Mouse (Mus musculus) layer of hippocampus, adult 18-20 months (tissue): ENCODE data around the gene Ccdc22. TPM values are rescaled to one million over a fixed set of nuclear protein-coding genes. Genes with fewer than 3 reads are reported as not detected.

Experiments
- DNase-seq, 2 experiments: peaks; one replicate each; pipeline ENCODE4 v3.0.0; 2022; ENCODE audit warnings: low spot score in 2 of 2
- long read RNA-seq: library from polyadenylated mRNA; stranded (forward); transcript quantifications from one replicate; pipeline ENCODE4 v2.0.0, GENCODE M21; 2021
- total RNA-seq, 2 experiments: library from RNA; stranded (reverse); gene quantifications; 2 replicates each; pipeline ENCODE4 v1.2.3; 2021

Gene Ccdc22
- 10 to 100 TPM; 23.7 to 24.5 TPM for total RNA-seq
- long read RNA-seq, transcript Ccdc22-201 (17 exons, 2,353 nt) = major isoform, 37 of 37 reads
- long read RNA-seq, partial matches to known transcripts = 0 of 37 reads
- long read RNA-seq, other reads (novel, unspliced or antisense) = 0 of 37 reads

DNA sequence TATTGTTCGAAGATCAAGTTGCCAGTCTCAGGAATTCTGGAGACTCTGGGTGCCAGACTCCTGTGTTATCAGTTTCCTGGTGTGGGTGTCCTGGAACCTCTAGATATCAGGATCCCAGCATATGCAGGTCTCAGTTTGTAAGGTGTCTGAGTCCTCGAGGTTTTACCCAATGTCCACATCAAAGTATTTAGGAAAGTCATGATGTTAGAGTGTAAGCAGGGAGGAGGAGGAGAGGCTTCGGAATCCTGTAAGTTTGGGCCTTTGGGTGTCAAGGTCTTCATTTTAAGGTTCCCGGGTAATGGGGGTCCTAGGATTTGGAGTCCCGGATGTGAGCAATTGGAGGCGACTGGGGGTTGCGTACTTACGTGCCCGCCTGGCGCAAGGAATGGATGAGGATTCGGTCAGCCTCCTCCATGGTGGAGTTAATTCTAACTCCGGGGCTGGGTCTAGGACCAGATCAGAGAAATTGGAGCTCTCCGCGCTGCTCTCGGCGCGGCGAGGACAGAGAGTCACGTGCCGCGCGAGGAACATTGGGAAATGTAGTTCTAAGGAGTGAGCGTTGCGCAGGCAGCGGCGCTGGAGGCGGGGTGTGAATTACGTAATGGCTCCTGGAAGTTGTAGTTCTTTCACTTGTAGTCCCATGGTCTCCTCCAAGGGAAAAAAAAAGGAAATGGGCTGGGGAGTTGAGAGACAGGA is at the start of gene Ccdc22:
Gene Ccdc22, minus strand, starts transcription at position 639 of the 696 bp plus-strand sequence.
- DNase-seq = peak; percentile 80 to 90

DNA sequence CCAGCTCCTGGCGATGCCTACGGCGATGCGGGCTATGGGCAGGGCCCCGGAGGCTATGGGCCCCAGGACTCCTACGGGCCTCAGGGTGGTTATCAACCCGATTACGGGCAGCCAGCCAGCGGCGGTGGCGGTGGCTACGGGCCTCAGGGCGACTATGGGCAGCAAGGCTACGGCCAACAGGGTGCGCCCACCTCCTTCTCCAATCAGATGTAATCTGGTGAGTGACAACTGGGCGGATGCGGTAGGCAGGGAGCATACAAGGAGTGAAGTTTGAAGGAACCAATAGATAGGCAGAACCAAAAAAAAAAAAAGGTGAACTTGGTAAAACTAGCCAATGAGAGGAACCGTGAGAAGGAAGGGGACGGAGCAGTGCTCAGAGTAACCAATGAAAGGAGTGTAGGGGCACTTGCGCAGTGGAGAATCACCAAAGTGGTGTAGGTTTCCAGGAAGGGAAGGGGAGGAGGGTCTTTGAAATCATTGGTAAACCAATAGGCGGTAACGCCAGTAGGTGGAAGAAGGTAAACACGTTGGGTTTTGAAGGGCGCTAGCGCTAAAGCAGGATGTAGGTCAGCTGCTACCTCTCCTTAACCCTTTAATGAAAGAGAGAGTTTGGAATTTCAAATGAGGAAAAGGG is 43.5 kb upstream of the Ccdc22 start:
- peak in 1 of 2 experiments; percentile 71 for DNase-seq

DNA sequence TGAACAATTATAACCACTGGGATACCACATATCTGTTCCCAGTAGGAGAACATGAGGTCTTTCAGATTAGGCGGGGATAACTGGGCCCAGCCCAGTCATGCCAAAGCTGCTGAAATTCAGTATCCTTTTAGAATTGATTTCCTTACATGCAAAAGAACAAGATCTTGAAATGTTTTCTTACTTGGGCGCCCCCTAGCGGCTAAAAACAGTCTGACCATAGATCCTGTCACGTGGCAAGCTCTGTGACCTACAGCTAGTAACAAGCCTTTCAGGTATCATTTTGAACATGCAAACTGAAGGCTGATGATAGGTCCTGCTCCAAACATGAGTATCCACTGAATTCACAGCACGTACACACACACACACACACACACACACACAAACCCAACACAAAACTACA is 40.0 kb upstream of the Ccdc22 start:
- DNase-seq = peak; percentile 48 to 87

GRCm38 (mm10) chrX:7640785-7641184 is 35.5 kb upstream of the Ccdc22 start:
- DNase-seq = no peak

GRCm38 (mm10) chrX:7639536-7640325 is 34.4 kb upstream of the Ccdc22 start:
- DNase-seq = peak in 1 of 2 experiments; percentile 49

DNA sequence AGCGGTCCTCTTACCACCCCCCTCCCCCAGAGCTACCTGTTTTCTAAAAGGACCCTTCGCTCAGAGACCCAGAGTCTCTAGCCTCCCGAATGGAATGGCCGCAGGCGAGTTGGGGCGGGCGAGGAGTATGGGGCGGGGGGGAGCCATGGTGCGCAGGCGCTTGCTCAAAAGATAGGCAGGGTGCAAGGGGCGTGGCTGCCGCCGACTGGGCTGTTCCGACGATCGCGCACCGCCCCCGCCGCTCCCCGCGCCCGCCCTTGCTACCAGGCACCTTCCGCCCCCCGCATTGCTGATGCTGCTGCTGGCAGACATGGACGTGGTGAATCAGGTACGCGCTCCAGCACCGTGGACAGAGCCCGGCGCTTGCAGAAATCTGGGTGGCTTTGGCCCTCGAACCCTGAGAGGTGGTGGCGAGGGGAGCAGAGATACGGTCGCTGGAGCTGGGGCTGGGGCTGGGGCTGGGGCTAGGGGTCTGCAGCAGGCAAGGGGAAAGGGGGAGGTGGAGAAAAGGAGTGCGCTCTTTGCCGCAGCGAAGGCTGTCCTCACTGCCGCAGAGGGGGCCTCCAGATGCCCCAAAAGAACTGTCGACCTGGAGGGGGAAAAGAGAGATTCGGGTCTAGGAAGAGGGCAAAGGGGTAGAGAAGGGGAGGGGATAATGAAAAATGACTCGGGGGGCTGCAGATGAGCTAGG is 33.2 kb upstream of the Ccdc22 start, which contains the start of gene Syp:
Gene Syp, plus strand, starts transcription at position 71 of the 691 bp plus-strand sequence.
- peak; percentile 78 to 92 for DNase-seq

DNA sequence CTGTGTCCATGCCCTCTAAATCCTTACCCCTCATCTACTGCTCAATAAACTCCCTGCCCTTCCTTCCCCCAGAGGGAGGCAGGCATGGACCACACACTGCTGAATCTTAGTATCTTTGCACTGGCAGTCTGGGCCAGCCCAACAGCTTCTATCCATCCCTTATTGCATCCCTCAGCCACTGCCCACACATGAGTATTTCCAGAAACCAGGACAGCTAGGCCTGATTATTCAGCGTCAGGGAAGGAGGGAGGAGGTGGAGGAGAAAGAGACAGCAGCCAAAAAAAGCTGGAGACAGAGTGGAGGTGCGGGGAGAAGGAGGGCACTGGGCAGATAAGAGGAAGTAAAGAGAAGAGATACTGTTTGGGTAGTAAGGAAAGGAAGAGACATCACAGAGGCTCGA is 29.8 kb upstream of the Ccdc22 start:
- peak in 1 of 2 experiments; percentile 28 for DNase-seq

DNA sequence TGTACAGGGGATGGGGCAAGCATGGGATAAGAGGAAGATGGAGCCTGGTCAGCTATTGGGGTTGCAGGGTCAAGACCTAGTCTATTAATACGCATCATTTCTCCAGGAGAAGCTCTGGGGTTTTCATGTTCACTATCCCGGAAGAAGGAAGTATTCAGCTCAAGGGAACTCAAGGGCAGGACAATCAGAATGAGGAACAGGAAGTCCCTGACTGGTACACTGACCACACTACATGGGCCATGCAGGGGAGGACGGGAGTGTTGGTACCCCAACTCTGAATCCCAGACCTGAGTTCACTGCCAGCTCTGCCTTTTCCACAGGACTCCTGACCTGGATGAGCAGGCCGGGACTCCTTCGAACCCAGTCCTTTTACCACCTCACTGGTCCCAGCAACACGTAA is 27.2 kb upstream of the Ccdc22 start:
- no peak for DNase-seq

DNA sequence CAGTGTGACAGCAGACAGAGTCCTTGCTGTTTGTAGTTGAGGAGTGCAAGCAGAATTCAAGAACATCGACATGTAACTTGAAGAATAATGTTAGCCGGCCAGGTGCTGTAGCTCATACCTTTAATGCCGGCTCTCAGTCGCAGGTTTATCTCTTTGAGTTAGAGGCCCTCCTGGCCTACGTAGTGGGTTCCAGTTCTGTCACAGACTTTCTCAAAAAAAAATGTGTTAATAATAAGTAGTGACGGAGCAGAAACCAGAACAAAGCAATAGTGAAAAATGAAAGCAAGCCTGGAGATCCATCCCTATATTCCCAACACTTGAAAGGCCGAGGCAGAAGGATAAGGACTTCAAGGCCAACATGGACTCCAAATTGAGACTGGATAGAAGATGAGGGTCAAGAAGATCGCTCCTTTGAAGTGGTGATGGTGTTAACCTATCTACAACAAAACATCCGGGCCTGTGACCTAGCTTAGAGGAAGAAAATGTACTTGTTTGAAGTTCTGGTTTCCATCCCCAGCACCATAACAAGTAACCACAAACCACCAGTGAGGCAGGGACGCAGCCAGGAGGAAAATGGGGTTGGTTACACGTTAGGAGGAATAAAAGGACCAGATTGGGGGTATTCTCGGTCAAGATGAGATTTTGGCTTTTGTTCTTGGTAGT is 12.7 kb upstream of the Ccdc22 start:
- DNase-seq = no peak

- peak in 1 of 2 experiments; percentile 23 for DNase-seq
Measured at GRCm38 (mm10) chrX:7610536-7611258, 5.4 kb upstream of the Ccdc22 start.

DNA sequence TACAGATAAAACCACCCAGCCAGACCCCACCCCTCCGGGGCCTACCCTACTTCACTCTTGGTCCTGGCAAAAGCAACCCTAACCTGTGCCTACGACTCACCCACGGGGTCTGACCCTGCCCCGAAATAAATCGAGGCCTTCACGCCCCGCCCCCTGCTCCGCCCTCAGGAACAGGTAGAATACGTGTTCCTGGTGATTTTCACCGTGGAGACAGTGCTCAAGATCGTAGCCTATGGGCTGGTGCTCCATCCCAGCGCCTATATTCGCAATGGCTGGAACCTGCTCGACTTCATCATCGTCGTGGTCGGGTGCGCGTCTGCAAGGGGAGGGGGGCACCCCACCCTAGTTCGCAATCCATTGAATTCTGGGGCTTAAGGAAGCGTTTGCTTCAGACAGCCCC is 4.7 kb upstream of the Ccdc22 start:
- DNase-seq = no peak

- no peak for DNase-seq
Measured at GRCm38 (mm10) chrX:7606783-7607182, 1.5 kb upstream of the Ccdc22 start, which contains the start of gene Cacna1f. Gene Cacna1f (plus strand): TSS chrX:7607083.

DNA sequence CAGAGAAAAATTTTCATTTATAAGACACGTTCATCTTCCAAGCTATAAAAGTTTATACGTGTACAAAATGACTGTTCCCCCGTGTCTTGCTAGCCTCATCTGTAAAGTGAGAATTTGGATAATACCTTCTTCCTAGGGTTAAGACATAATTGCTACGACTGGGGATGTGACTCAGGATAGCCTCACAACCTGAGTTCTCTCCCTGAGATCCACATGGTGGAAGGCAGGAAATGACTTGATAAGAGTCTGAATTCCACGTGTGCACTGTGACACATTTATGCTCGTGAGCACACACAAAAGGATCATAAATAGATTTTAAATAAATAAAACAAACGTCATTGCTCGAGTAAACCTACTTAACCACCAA is 241 bp upstream of the Ccdc22 start:
- no peak for DNase-seq

DNA sequence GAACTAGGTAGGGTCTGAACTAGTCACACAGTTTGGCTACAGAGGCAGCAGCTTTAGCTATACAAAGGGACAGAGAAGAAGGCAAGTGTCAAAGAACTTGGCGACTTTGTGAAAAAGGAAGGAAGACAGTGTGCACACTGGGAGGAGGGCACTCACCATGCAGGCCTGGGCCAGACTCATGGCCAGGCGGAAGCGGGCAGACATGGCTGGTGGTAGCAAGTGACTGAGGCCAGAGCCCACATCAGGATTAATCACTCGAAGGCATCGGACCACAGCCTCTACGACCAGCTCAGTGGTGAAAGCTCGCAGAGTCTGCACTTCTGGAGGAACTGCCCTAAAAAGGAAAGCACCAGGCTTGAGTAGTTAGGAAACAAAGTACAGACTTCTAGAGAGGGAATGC is 1.3 kb downstream of the Ccdc22 start:
- DNase-seq = no peak

DNA sequence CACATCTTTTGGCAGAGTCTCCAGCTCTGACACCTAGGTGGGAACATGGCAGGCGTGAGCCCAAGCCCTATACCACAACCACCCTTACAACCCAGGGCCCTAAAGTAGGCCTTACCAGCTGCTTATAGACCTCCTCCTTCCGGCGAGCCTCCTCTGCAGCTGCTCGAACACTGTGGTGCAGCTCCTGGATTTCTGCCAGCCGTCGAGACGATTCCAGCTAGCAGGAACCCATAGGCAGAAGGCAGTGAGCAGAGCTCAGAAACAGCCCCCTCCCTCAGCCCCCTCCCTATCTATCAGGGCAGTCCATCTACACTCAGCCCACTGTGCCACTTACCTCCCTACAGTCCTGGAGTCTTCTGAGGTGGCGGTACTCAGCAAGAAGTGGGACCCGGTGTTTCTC is 9.9 kb downstream of the Ccdc22 start:
- DNase-seq = no peak

GRCm38 (mm10) chrX:7586356-7586755 is 19.0 kb downstream of the Ccdc22 start:
- no peak for DNase-seq

DNA sequence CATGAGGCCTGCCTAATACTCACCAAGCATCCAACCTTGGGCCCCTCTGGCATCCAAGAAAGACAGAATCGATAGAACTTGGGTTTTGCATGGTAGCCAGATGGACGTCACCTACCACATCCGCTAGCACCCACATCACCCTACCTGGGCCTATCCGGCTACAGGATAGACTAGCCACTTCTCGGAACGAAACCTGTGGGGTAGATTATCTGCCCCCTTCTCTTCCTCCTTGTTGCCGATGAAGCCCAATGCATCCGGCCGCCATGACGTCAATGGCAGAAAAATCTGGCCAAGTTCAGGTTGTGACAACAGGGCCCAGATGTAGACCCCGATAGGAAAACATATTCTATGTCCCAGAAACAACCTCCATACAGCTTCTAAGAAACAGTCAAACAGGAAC is 21.4 kb downstream of the Ccdc22 start:
- no peak for DNase-seq

DNA sequence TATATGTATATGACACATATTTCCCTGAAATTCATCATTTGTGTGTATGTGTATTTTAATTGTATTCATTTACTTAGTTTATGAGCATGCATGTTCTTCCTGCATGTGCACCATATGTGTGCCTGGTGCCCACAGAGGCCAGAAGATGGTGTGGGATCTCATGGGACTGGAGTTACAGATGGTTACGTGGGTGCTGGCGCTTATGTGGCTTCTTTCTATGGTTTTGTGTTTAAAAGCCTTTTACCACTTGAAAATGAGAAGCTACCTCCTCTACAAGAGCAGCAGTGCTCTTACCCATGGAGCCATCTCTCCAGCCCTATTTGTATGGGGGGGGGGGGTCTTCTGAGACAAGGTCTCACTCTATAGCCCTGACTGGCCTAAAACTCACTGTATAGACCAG is 24.2 kb downstream of the Ccdc22 start:
- peak in 1 of 2 experiments; percentile 53 for DNase-seq

DNA sequence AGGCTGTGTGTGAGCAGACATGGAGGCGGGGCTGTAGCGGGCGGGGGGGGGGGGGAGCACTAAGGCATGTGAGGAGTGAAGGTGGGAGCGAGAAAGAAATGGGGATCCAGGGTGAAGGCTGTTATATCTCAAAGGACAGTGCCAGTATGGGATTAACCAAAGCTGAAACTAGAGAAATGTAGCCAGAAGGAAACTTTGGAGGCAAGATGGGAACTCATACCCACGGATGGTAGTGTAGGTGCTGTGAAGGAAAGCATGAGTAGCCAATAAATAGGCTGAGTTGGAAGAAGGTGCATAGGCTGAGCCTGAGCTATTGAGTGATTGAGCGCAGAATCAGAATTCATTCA is 30.5 kb downstream of the Ccdc22 start:
- no peak for DNase-seq
